In genomic region chr5:145230641-145231040, GRCm38 (mm10) we compare ENCODE assay signal across 9 mouse cellular contexts. TPM values are rescaled to one million over a fixed set of nuclear protein-coding genes. Genes with fewer than 3 reads are reported as not detected.
DNase-seq lines count a peak whose midpoint lies in the region; ATAC-seq and TF ChIP-seq lines count a peak whose summit lies in the region.
"Had no signal": no experiment of that assay in that cellular context is flagged by ENCODE, and none has a peak within 500 bp of the region (broad histone marks: within the 10 kb centered on the region; RNA-seq: fewer than 3 reads in every experiment).

No protein-coding gene starts in this region.

- TF ChIP-seq CTCF in gastrocnemius, adult 2 months (IDR thresholded peaks at IDR 0.05), result no peak

- no peak for DNase-seq in gastrocnemius, adult 2 months
- DNase-seq in gastrocnemius, postnatal 10 days, result no peak
- no peak for DNase-seq in embryo, embryonic 9.5 days (ENCODE audit: extremely low spot score)
- no peak for DNase-seq in cerebellum, postnatal 14 days
- DNase-seq in layer of hippocampus, adult 18-20 months (ENCODE audit: low spot score in 2 of 2), result no peak
- DNase-seq: right cerebral cortex, postnatal 14 days had no signal

- H3K27ac ChIP-seq in gastrocnemius, adult 2 months, result peak overlapping the region; percentile 98
- H3K27ac ChIP-seq in brown adipose tissue, adult 24 weeks (replicated peaks; ENCODE audit: low read depth, low read length), result peak overlapping the region; percentile 98
- no peak overlapping the region; the same call in 1 of the 2 replicates for H3K27ac ChIP-seq in intestine, embryonic 15.5 days
- peak overlapping the region; percentile 96 for H3K27ac ChIP-seq in macrophage

- 79% methylated on average over 4 of the region's 4 CpGs for WGBS in intestine, embryonic 15.5 days
- 96% methylated on average over 3 of the region's 4 CpGs for WGBS in macrophage (ENCODE audit: missing documents)

- intact Hi-C loops in gastrocnemius, adult 2 months (cut with DNase I), result loop anchor here (1.0 to 10.0 kb wide), 4 partner anchors 26 to 146 kb away; partner anchors contain the start of genes Arpc1a, Bud31, Kpna7 and Pdap1

- H3K4me1 ChIP-seq in brown adipose tissue, adult 24 weeks (ENCODE audit: control insufficient read depth, insufficient read depth, insufficient read length, low read length), result peaks cover 2% of the 10 kb centered on the region; the same call in 1 of the 2 replicates
- H3K4me1 ChIP-seq in intestine, embryonic 15.5 days (replicated peaks), result peaks cover 6% of the 10 kb centered on the region; the same call in 1 of the 2 replicates

- no peak overlapping the region for H3K9ac ChIP-seq in intestine, embryonic 15.5 days

- no peaks in the 10 kb centered on the region for H3K9me3 ChIP-seq in intestine, embryonic 15.5 days

- peak overlapping the region; percentile 93 for H3K4me3 ChIP-seq in gastrocnemius, adult 2 months
- H3K4me3 ChIP-seq in brown adipose tissue, adult 24 weeks (ENCODE audit: insufficient read depth, low read depth, low read length), result no peak overlapping the region
- H3K4me3 ChIP-seq in intestine, embryonic 15.5 days (replicated peaks), result no peak overlapping the region
- peak overlapping the region; percentile 80 for H3K4me3 ChIP-seq in macrophage (ENCODE audit: inconsistent target)

- no peak for ATAC-seq in intestine, embryonic 15.5 days

- peaks cover 38% of the 10 kb centered on the region for H3K79me2 ChIP-seq in macrophage (ENCODE audit: inconsistent target)

- peaks cover 4% of the 10 kb centered on the region for H3K36me3 ChIP-seq in intestine, embryonic 15.5 days
- H3K36me3 ChIP-seq in macrophage (ENCODE audit: inconsistent target), result peaks cover 24% of the 10 kb centered on the region

- H3K27me3 ChIP-seq in intestine, embryonic 15.5 days (replicated peaks), result no peaks in the 10 kb centered on the region

- H3K4me2 ChIP-seq in intestine, embryonic 15.5 days (replicated peaks), result peak overlapping the region; percentile 69

RNA-seq across cellular contexts. Expression of gene Zfp655, which starts 0.9 kb away (rescaled TPM):
- total RNA-seq in gastrocnemius, adult 2 months (2021), result 10 to 100 TPM; 14.3 to 15.2 TPM
- 10 to 100 TPM; 13.7 to 16.9 TPM for total RNA-seq in gastrocnemius, postnatal 10 days (2021)
- polyA plus RNA-seq in brown adipose tissue, adult 24 weeks (2012; ENCODE audit: insufficient read depth, insufficient read length, missing spikeins), result 27.5 and 33.7 TPM in 2 replicates
- 33.1 and 38.6 TPM in 2 replicates for polyA plus RNA-seq in intestine, embryonic 15.5 days (2015; fragmentation: Nextera tagmentation; extraction: Ambion mirVana)
- 100 to 1,000 TPM in 23 of 26 experiments, 10 to 100 TPM in 3; 82.8 to 262 (median 161) TPM for total RNA-seq in macrophage (2018; cell fraction: chromatin; rRNA removed)
- total RNA-seq in macrophage (2018; cell fraction: cytosol; rRNA removed), result 10 to 100 TPM; 32.7 to 62.9 (median 47.7) TPM
- 100 to 1,000 TPM in 17 of 26 experiments, 10 to 100 TPM in 9; 59.9 to 193 (median 122) TPM for total RNA-seq in macrophage (2018; cell fraction: nucleus; rRNA removed)
- 34.3 to 40.2 TPM (median 37.0 TPM) in 3 replicates for polyA plus RNA-seq in macrophage (2018)
- 10 to 100 TPM; 27.6 to 28.9 TPM for total RNA-seq in layer of hippocampus, adult 18-20 months (2021)

RNA-seq across cellular contexts. Expression of gene Zkscan5, which starts 26.3 kb away (rescaled TPM):
- total RNA-seq in gastrocnemius, adult 2 months (2021), result 1 to 10 TPM; 8.6 to 9.3 TPM
- total RNA-seq in gastrocnemius, postnatal 10 days (2021), result 1 to 10 TPM; 7.7 to 9.9 TPM
- polyA plus RNA-seq in brown adipose tissue, adult 24 weeks (2012; ENCODE audit: insufficient read depth, insufficient read length, missing spikeins), result 9.5 and 10.1 TPM in 2 replicates
- 9.7 and 10.3 TPM in 2 replicates for polyA plus RNA-seq in intestine, embryonic 15.5 days (2015; fragmentation: Nextera tagmentation; extraction: Ambion mirVana)
- total RNA-seq in macrophage (2018; cell fraction: chromatin; rRNA removed), result 10 to 100 TPM in 9 of 26 experiments, 1 to 10 TPM in 17; 2.4 to 16.3 (median 6.5) TPM
- 1 to 10 TPM; 1.1 to 7.1 (median 4.0) TPM for total RNA-seq in macrophage (2018; cell fraction: cytosol; rRNA removed)
- total RNA-seq in macrophage (2018; cell fraction: nucleus; rRNA removed), result 10 to 100 TPM in 4 of 26 experiments, 1 to 10 TPM in 22; 2.4 to 11.5 (median 4.6) TPM
- 4.0 to 4.8 TPM (median 4.2 TPM) in 3 replicates for polyA plus RNA-seq in macrophage (2018)
- total RNA-seq in layer of hippocampus, adult 18-20 months (2021), result 10 to 100 TPM; 11.6 to 12.0 TPM

RNA-seq across cellular contexts. Expression of gene Zkscan14, which starts 29.0 kb away (rescaled TPM):
- 10 to 100 TPM in 1 of 2 experiments, 1 to 10 TPM in 1; 9.3 to 11.6 TPM for total RNA-seq in gastrocnemius, adult 2 months (2021)
- total RNA-seq in gastrocnemius, postnatal 10 days (2021), result 1 to 10 TPM; 6.1 to 6.6 TPM
- polyA plus RNA-seq in brown adipose tissue, adult 24 weeks (2012; ENCODE audit: insufficient read depth, insufficient read length, missing spikeins), result 5.2 and 8.1 TPM in 2 replicates
- 7.8 and 9.5 TPM in 2 replicates for polyA plus RNA-seq in intestine, embryonic 15.5 days (2015; fragmentation: Nextera tagmentation; extraction: Ambion mirVana)
- 10 to 100 TPM in 6 of 26 experiments, 1 to 10 TPM in 20; 1.7 to 19.7 (median 4.7) TPM for total RNA-seq in macrophage (2018; cell fraction: chromatin; rRNA removed)
- total RNA-seq in macrophage (2018; cell fraction: cytosol; rRNA removed), result 1 to 10 TPM in 25 of 26 experiments, under 1 TPM in 1; 0.66 to 9.6 (median 4.9) TPM
- total RNA-seq in macrophage (2018; cell fraction: nucleus; rRNA removed), result 10 to 100 TPM in 3 of 26 experiments, 1 to 10 TPM in 23; 1.3 to 15.5 (median 3.3) TPM
- 5.3 to 8.3 TPM (median 7.4 TPM) in 3 replicates for polyA plus RNA-seq in macrophage (2018)
- total RNA-seq in layer of hippocampus, adult 18-20 months (2021), result 10 to 100 TPM; 12.6 to 12.8 TPM

RNA-seq across cellular contexts. Expression of gene Atp5j2, which starts 38.8 kb away (rescaled TPM):
- total RNA-seq in gastrocnemius, adult 2 months (2021), result 100 to 1,000 TPM; 622 to 768 TPM
- total RNA-seq in gastrocnemius, postnatal 10 days (2021), result 100 to 1,000 TPM; 566 to 668 TPM
- polyA plus RNA-seq in brown adipose tissue, adult 24 weeks (2012; ENCODE audit: insufficient read depth, insufficient read length, missing spikeins), result 3,242 and 3,801 TPM in 2 replicates
- polyA plus RNA-seq in intestine, embryonic 15.5 days (2015; fragmentation: Nextera tagmentation; extraction: Ambion mirVana), result 899 and 947 TPM in 2 replicates
- total RNA-seq in macrophage (2018; cell fraction: chromatin; rRNA removed), result 10 to 100 TPM in 24 of 26 experiments, 1 to 10 TPM in 2; 6.7 to 44.9 (median 20.2) TPM
- 100 to 1,000 TPM; 155 to 212 (median 175) TPM for total RNA-seq in macrophage (2018; cell fraction: cytosol; rRNA removed)
- 10 to 100 TPM; 15.8 to 53.5 (median 31.2) TPM for total RNA-seq in macrophage (2018; cell fraction: nucleus; rRNA removed)
- polyA plus RNA-seq in macrophage (2018), result 102 to 214 TPM (median 189 TPM) in 3 replicates
- 100 to 1,000 TPM; 241 to 256 TPM for total RNA-seq in layer of hippocampus, adult 18-20 months (2021)

RNA-seq across cellular contexts. Expression of gene Zscan25, which starts 49.7 kb away (rescaled TPM):
- total RNA-seq in gastrocnemius, adult 2 months (2021), result 1 to 10 TPM; 8.8 to 9.4 TPM
- total RNA-seq in gastrocnemius, postnatal 10 days (2021), result 10 to 100 TPM; 10.9 to 12.0 TPM
- 2.7 and 4.0 TPM in 2 replicates for polyA plus RNA-seq in brown adipose tissue, adult 24 weeks (2012; ENCODE audit: insufficient read depth, insufficient read length, missing spikeins)
- 0.36 and 0.49 TPM in 2 replicates for polyA plus RNA-seq in intestine, embryonic 15.5 days (2015; fragmentation: Nextera tagmentation; extraction: Ambion mirVana)
- 10 to 100 TPM in 24 of 26 experiments, 1 to 10 TPM in 2; 5.5 to 28.7 (median 18.4) TPM for total RNA-seq in macrophage (2018; cell fraction: chromatin; rRNA removed)
- total RNA-seq in macrophage (2018; cell fraction: cytosol; rRNA removed), result 10 to 100 TPM in 13 of 26 experiments, 1 to 10 TPM in 13; 5.5 to 13.2 (median 10.1) TPM
- 10 to 100 TPM in 22 of 26 experiments, 1 to 10 TPM in 4; 7.8 to 19.3 (median 13.6) TPM for total RNA-seq in macrophage (2018; cell fraction: nucleus; rRNA removed)
- polyA plus RNA-seq in macrophage (2018), result 8.7 to 9.0 TPM (median 8.9 TPM) in 3 replicates
- total RNA-seq in layer of hippocampus, adult 18-20 months (2021), result 10 to 100 TPM; 19.7 to 20.1 TPM

Comparison
In these comparisons a context has a peak if more than half of its experiments do, and no peak if none do; other contexts are left out.
1. H3K4me3 ChIP-seq: peak in gastrocnemius, adult 2 months (single experiment) and macrophage (single experiment); none in brown adipose tissue, adult 24 weeks (single experiment) and intestine, embryonic 15.5 days (single experiment).